Mouse (Mus musculus) C2C12 (cell line): ENCODE results near the gene Ntrk3.

ENCODE experiments used
- CEBPB ChIP-seq: IDR thresholded peaks from one replicate; pipeline ENCODE4 v1.6.1; 2011; ENCODE audit warnings: low read depth, mild to moderate bottlenecking, control low read depth, moderate library complexity
- CTCF ChIP-seq: IDR thresholded peaks from one replicate; pipeline ENCODE4 v1.5.1; 2011; ENCODE audit not compliant: control insufficient read depth, insufficient read depth, insufficient read length
- FOSL1 ChIP-seq: IDR thresholded peaks from one replicate; pipeline ENCODE4 v1.8.0; 2011; ENCODE audit warnings: mild to moderate bottlenecking, low read length; ENCODE audit not compliant: poor library complexity, insufficient read depth, severe bottlenecking
- MYOD1 ChIP-seq: IDR thresholded peaks from one replicate; pipeline ENCODE4 v1.6.1; 2011; ENCODE audit warnings: low read depth; ENCODE audit not compliant: control insufficient read depth, insufficient read length
- USF1 ChIP-seq: IDR thresholded peaks from one replicate; pipeline ENCODE4 v1.6.1; 2011; ENCODE audit warnings: low read depth, mild to moderate bottlenecking, control low read depth, moderate library complexity

DNA sequence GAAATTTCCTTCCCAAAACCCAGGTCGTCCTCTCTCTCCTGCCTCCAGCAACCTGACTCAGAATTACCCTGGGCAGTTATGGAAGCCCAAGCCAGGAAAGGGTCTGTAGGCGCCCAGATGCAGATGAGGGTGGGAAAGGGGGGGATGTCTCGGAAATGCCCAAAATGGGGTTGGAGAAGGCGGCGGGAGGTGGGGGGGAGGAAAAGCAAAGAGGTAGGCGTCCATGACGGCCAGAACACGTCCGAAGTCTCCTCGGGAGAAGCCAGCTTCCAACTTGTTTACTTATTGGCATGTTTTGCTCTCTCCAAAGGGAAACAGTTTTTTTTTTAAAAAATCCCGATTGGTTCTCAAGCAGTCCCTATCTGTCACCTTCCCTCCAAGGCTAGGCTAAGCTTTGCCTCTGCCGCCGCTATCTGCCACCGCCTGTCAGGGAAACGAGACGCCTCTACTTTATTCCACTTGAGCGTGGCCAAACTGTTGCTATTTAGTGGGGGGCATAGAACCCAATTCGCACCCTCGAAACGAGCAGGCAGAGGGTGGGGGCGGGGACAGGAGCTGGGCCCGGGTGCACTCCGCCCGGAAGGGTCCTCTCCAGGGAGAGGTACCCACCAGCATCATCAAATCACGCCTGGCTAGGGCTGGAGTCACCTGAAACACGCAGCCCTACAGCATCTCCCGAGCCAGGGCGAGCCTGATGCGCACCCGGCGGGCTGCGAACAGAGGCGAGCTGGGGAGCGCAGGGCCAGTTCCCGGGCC is 160.9 kb downstream of the Ntrk3 start:
- no peak for TF ChIP-seq CEBPB
- TF ChIP-seq CTCF: no peak
- no peak for TF ChIP-seq MYOD1
- TF ChIP-seq USF1: no peak
- TF ChIP-seq FOSL1: no peak
